ENCODE assay signal across 12 mouse cellular contexts in the genomic region with DNA sequence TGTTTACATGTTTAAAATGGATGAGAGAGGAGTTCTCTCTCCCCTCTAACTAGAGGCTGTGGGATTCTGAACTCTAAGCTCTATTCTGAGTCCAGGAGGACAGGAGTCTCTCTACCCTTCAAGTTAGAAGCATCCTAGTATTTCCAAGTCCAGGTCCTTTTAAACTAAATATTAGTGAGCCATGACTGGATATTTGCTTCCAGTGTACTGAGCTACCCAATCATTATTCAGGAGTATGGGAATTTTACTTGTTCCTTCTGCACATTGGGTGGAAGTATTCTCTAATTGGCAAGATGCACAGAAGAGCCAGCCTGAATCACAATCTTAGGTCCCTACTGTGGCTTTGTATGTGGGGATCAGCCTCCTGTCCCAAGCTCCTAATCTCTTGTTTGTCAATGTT. TPM values are rescaled to one million over a fixed set of nuclear protein-coding genes. Genes with fewer than 3 reads are reported as not detected.
A peak's percentile ranks its signal among the peaks of the same experiment; 100 is the strongest.
DNase-seq lines count a peak whose midpoint lies in the region; ATAC-seq and TF ChIP-seq lines count a peak whose summit lies in the region.
"Had no signal": no experiment of that assay in that cellular context is flagged by ENCODE, and none has a peak within 500 bp of the region (broad histone marks: within the 10 kb centered on the region; RNA-seq: fewer than 3 reads in every experiment).

No protein-coding gene starts in this region.

- no peak for ATAC-seq in heart, embryonic 12.5 days (ENCODE audit: insufficient number of reproducible peaks, low FRiP score)
- ATAC-seq in lung, embryonic 15.5 days (ENCODE audit: borderline replicate concordance, extremely low read depth, low FRiP score, low TSS enrichment): no peak
- ATAC-seq in hindbrain, embryonic 14.5 days (ENCODE audit: low FRiP score): no peak
- ATAC-seq in midbrain, embryonic 15.5 days (replicated peaks): no peak
- ATAC-seq: inflammation-experienced regulatory T-cells, adult 6 months; Patski had no signal

- no peaks in the 10 kb centered on the region for H3K9me3 ChIP-seq in heart, embryonic 12.5 days (replicated peaks)
- H3K9me3 ChIP-seq in lung, embryonic 15.5 days: no peaks in the 10 kb centered on the region
- H3K9me3 ChIP-seq in hindbrain, embryonic 14.5 days (ENCODE audit: control insufficient read depth, low read length): no peaks in the 10 kb centered on the region
- no peaks in the 10 kb centered on the region for H3K9me3 ChIP-seq in midbrain, embryonic 15.5 days

- H3K9ac ChIP-seq in heart, embryonic 12.5 days: no peak overlapping the region
- H3K9ac ChIP-seq in lung, embryonic 15.5 days: no peak overlapping the region
- no peak overlapping the region for H3K9ac ChIP-seq in hindbrain, embryonic 14.5 days
- no peak overlapping the region for H3K9ac ChIP-seq in midbrain, embryonic 15.5 days

- peak overlapping the region; percentile 97 for H3K4me2 ChIP-seq in heart, embryonic 12.5 days
- peak overlapping the region; percentile 93; the same call in 1 of the 2 replicates for H3K4me2 ChIP-seq in lung, embryonic 15.5 days
- H3K4me2 ChIP-seq in hindbrain, embryonic 14.5 days (replicated peaks): peak overlapping the region; percentile 81
- H3K4me2 ChIP-seq in midbrain, embryonic 15.5 days: peak overlapping the region; percentile 98

- no peaks in the 10 kb centered on the region for H3K27me3 ChIP-seq in heart, embryonic 12.5 days (replicated peaks)
- H3K27me3 ChIP-seq in lung, embryonic 15.5 days: no peaks in the 10 kb centered on the region
- H3K27me3 ChIP-seq in hindbrain, embryonic 14.5 days (ENCODE audit: control insufficient read depth, insufficient read depth, low read length): peaks cover 7% of the 10 kb centered on the region
- H3K27me3 ChIP-seq in midbrain, embryonic 15.5 days (replicated peaks): peaks cover 8% of the 10 kb centered on the region; the same call in 1 of the 2 replicates
- H3K27me3 ChIP-seq in thymus, adult 2 months (ENCODE audit: control insufficient read depth, insufficient read depth, low read length): peaks cover 7% of the 10 kb centered on the region; the same call in 1 of the 2 replicates
- H3K27me3 ChIP-seq: Patski had no signal

- H3K27ac ChIP-seq in heart, embryonic 12.5 days (ENCODE audit: poor library complexity, severe bottlenecking): no peak overlapping the region
- no peak overlapping the region for H3K27ac ChIP-seq in lung, embryonic 15.5 days
- H3K27ac ChIP-seq in hindbrain, embryonic 14.5 days: no peak overlapping the region
- H3K27ac ChIP-seq in midbrain, embryonic 15.5 days: no peak overlapping the region
- H3K27ac ChIP-seq in thymus, adult 2 months (ENCODE audit: control insufficient read depth, insufficient read depth, low read length): no peak overlapping the region
- H3K27ac ChIP-seq: macrophage had no signal

- no peak for TF ChIP-seq POLR2A in thymus, adult 2 months (IDR thresholded peaks at IDR 0.05; ENCODE audit: control insufficient read depth, extremely low read depth, insufficient read depth, low read length, poor library complexity)

- TF ChIP-seq CTCF in thymus, adult 2 months (IDR thresholded peaks at IDR 0.05; ENCODE audit: borderline replicate concordance, control insufficient read depth, extremely low read depth, insufficient read depth, low read length, poor library complexity): no peak

- no peaks in the 10 kb centered on the region for H3K36me3 ChIP-seq in heart, embryonic 12.5 days
- no peaks in the 10 kb centered on the region for H3K36me3 ChIP-seq in lung, embryonic 15.5 days
- H3K36me3 ChIP-seq in hindbrain, embryonic 14.5 days (replicated peaks; ENCODE audit: control insufficient read depth, insufficient read depth): no peaks in the 10 kb centered on the region
- H3K36me3 ChIP-seq in midbrain, embryonic 15.5 days (replicated peaks): no peaks in the 10 kb centered on the region
- no peaks in the 10 kb centered on the region for H3K36me3 ChIP-seq in thymus, adult 2 months (ENCODE audit: control insufficient read depth, insufficient read depth, low read length)

- H3K4me3 ChIP-seq in heart, embryonic 12.5 days: no peak overlapping the region
- H3K4me3 ChIP-seq in lung, embryonic 15.5 days: no peak overlapping the region
- H3K4me3 ChIP-seq in hindbrain, embryonic 14.5 days (replicated peaks; ENCODE audit: low read length): peak overlapping the region; percentile 79; the same call in 1 of the 2 replicates
- H3K4me3 ChIP-seq in midbrain, embryonic 15.5 days: peak overlapping the region; percentile 94
- no peak overlapping the region for H3K4me3 ChIP-seq in thymus, adult 2 months (ENCODE audit: control insufficient read depth, insufficient read depth, low read length)

- no peak for DNase-seq in heart, adult 9 months (ENCODE audit: low spot score in 2 of 2)
- DNase-seq in lung, postnatal 14 days: no peak
- DNase-seq in hindbrain, embryonic 14.5 days (ENCODE audit: low spot score): no peak
- no peak for DNase-seq in adrenal gland, adult 2 months
- DNase-seq in thymus, adult 2 months: no peak

- peaks cover 27% of the 10 kb centered on the region for H3K4me1 ChIP-seq in heart, embryonic 12.5 days (replicated peaks)
- peaks cover 23% of the 10 kb centered on the region for H3K4me1 ChIP-seq in lung, embryonic 15.5 days
- peaks cover 23% of the 10 kb centered on the region for H3K4me1 ChIP-seq in hindbrain, embryonic 14.5 days (replicated peaks; ENCODE audit: control insufficient read depth, insufficient read depth, low read length)
- H3K4me1 ChIP-seq in midbrain, embryonic 15.5 days: peaks cover 22% of the 10 kb centered on the region
- no peaks in the 10 kb centered on the region for H3K4me1 ChIP-seq in thymus, adult 2 months (replicated peaks; ENCODE audit: control insufficient read depth, insufficient read depth, low read length)

RNA-seq across cellular contexts. Expression of gene Pcsk5, which starts 2.5 kb away (rescaled TPM):
- polyA plus RNA-seq in heart, embryonic 12.5 days (2016; fragmentation: Nextera tagmentation; extraction: Ambion mirVana): 24.6 and 25.4 TPM in 2 replicates
- 22.3 and 24.6 TPM in 2 replicates for polyA plus RNA-seq in lung, embryonic 15.5 days (2015; fragmentation: Nextera tagmentation; extraction: Ambion mirVana)
- polyA plus RNA-seq in hindbrain, embryonic 14.5 days (2014; fragmentation: Nextera tagmentation; extraction: Ambion mirVana): 9.7 and 10.6 TPM in 2 replicates
- 7.6 and 8.3 TPM in 2 replicates for polyA plus RNA-seq in midbrain, embryonic 15.5 days (2015; fragmentation: Nextera tagmentation; extraction: Ambion mirVana)
- 100 to 1,000 TPM; 145 to 165 TPM for total RNA-seq in adrenal gland, adult 2 months (2021)
- polyA plus RNA-seq in adrenal gland, adult 2 months (2012; rRNA removed): 47.6 and 62.0 TPM in 2 replicates
- polyA plus RNA-seq in thymus, adult 2 months (2012; rRNA removed): 0.58 and 0.73 TPM in 2 replicates
- total RNA-seq: common myeloid progenitor, adult 5-6 weeks had no signal
- polyA plus RNA-seq: inflammation-experienced regulatory T-cells, adult 6 months; macrophage had no signal

Comparison
In these comparisons a context has a peak if more than half of its experiments do, and no peak if none do; other contexts are left out.
1. H3K4me3 ChIP-seq: peak in hindbrain, embryonic 14.5 days (single experiment) and midbrain, embryonic 15.5 days (single experiment); none in heart, embryonic 12.5 days (single experiment), lung, embryonic 15.5 days (single experiment) and thymus, adult 2 months (single experiment).
2. Peak in every context shown above with its lines, with median percentiles within 50 percentile points of each other: H3K4me2 ChIP-seq.